Mouse (Mus musculus) CH12F3 (cell line): ENCODE measurements at regions not wholly inside any gene's neighbourhood (a gene's known extent, or its start where the extent isn't known, plus 50 kb on each side); places are given as distances from the start of the nearest gene placed in this dataset.

Experiments
- in situ Hi-C: fragments of 300-500 bp; cut with MboI; formaldehyde crosslinking; loops from 2 replicates; pipeline ENCODE4 v1.14.3; 2020; ENCODE audit warnings: low sequenced_read_pairs

DNA sequence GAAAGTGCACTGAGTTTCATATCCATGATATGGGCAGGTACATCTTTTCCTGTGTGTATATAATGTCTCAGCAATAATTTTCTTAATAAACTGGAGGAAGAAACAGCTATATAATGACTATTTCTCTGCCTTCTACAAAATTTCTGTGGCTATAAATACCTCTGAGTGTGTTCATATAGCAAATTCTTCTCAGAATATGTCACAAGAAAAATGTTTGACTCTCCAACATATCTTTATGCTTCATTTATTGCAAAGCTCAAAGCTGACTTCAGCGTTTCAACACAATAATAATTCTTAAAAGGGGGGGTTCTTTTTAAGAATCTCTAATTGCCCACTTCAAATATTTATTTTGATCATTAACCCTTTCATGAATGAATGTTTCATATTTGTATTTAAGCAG lies 310.0 kb upstream of the Paip1 start:
- in situ Hi-C loops, result no loop called here

DNA sequence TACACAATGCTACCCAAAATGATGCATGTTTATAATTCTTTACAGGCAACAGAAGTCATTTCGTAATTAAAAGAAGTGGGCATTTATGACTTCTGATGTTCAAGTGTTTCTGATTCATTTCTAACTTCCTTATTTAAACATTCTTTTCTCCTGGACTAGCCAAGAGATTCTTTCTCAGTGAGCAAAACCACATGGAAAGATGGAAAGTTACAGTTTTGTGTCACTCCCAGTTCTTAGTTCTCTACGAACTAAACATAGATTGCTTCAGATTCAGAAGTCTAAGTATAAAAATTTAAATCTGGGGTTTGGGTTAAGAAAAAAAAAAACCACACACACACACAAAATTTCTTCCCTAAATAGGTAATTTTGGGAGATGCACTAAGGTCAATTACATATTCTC lies 288.0 kb upstream of the Paip1 start:
- in situ Hi-C loops, result no loop called here

DNA sequence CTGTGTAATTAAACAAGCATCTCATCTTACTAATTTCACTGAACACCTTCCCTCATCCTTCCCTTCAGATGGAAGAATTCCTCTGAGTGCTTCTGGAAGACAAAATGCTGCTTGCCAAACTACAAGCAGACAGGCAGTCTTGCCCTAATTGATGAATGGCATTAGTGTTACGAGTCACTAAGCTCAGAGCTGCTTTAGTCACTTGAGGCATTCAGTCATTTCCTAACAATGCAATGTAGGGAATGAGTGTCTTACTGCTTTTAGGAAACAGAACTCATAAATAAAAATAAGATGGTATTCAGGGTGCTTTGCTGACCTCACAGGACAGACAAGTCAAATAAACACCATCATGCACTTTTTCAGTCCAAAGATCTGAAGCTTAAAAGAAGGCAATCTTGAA lies 285.1 kb upstream of the Paip1 start:
- in situ Hi-C loops, result no loop called here

DNA sequence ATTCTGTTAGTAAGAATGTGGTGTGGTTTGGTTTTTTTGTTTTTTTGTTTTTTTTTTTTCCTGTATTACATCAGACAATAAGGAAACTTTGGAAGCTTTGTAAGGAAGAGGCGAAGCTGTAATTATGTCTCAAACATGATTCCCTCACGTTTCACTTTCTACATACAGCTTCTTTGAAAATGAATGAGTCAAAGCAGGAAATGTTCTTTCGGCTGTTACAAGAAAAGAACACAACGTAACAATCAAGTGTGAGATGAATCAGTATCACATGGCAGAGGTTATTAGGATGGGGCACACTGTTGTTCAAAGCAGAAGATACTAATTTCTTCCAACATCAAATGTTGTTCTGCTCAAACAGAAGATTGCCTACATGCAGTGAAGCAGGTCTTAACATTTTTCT lies 282.7 kb upstream of the Paip1 start:
- in situ Hi-C loops, result no loop called here

DNA sequence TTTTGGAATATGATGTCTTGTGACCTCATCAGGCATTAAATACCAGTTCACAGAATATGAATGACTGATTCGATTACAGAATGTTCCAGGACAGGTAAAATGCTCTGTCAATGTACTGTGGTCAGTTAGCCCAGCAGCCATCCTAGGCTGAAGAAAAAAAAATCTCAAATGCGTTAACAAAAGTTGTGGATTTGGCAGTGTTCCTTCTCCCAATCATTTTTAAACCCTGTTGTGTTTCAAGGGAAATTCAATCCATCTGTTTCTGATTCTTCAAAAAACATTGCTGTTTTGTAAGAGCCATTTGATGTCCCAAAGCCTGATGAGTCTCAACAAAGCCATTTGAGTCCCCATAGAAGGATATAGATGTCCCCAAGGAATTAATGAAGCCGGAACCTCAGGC lies 280.7 kb upstream of the Paip1 start:
- in situ Hi-C loops, result no loop called here

DNA sequence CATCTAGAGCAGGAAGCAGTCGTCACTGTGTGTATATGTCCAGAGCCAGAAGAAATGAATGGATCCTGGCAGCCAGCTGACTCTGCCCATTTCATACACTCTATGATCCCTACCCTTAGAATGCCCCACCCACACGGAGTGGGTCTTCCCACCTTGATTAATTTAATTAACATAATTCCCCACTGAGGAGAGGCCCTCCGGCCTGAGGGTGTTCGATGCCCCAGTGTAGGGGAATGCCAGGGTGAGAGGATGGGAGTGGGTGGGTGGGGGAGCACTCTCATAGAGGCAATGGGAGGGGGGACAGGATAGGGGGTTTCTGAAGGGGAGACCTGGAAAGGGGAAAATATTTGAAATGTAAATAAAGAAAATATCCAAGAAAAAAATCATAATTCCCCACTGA lies 279.3 kb upstream of the Paip1 start:
- in situ Hi-C loops, result no loop called here

DNA sequence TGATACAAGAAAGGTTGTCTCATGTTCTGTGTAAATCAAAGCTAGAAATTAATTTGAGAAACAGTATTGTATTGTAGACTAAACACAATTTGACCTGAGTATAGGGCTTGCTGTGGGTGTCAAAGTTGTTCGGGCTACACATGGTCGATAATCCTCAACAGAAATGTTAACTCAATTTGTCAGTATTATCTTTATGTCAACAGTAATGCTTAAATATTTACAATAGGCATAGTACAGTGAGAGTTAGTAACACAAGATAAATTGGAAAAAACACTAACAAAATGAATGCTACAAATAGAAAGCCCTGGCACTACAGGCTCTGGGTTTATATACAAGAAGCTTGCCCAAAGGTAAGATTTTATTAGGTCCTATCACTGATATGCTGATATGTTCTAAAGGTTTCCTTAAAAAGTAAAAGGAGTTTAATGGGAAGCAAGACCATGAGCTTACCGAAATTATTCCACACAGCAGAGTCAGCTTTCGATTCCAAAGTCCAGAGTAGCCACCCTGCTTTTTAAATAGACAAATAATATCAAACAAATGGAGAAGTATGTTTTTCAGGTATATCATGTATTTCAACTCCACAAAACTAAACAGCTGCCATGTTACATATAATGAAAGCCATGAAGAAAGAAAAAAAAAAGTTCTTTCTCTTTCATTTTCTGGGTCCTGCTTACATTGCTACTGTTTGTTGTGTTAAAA lies 277.4 kb upstream of the Paip1 start:
- in situ Hi-C loops, result no loop called here

DNA sequence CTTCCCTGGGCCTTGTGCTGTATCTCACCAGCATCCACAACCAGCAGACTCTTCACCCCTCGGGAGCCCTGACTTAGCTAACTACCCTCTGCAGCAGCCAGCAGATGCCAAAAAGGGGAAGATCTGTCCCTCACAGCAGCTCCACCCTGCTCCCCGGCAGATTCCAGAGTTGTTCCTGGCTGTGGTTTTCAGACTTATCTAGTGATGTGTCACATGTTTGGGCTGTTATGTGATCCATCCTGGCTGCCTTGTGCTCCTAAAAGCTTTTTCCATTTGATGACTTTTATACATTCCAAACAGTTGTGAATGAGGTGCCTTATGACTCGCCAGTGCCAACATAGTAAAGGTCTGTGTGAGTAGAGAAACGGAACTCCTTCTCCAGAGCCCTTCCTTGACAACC lies 250.6 kb upstream of the Paip1 start:
- in situ Hi-C loops, result no loop called here

DNA sequence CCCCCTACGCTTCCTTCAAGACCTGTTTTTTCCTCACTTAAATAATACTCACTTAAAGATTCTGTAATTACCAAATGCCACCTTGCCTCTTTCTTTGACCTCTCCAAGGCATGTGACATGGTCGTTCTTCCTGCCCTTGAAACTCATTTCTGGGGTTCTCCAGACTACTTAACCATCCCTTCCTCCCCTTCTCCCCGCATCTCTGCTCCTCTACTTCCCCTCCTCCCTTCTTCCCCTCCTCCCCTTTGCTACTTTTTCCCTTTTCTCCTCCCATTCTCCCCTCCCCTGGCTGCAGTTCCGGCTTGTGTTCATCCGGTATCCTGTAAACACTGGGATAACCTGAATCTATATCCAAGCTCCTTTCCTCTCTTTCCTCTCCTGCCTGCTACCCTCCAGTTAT lies 250.2 kb upstream of the Paip1 start:
- in situ Hi-C loops, result no loop called here

DNA sequence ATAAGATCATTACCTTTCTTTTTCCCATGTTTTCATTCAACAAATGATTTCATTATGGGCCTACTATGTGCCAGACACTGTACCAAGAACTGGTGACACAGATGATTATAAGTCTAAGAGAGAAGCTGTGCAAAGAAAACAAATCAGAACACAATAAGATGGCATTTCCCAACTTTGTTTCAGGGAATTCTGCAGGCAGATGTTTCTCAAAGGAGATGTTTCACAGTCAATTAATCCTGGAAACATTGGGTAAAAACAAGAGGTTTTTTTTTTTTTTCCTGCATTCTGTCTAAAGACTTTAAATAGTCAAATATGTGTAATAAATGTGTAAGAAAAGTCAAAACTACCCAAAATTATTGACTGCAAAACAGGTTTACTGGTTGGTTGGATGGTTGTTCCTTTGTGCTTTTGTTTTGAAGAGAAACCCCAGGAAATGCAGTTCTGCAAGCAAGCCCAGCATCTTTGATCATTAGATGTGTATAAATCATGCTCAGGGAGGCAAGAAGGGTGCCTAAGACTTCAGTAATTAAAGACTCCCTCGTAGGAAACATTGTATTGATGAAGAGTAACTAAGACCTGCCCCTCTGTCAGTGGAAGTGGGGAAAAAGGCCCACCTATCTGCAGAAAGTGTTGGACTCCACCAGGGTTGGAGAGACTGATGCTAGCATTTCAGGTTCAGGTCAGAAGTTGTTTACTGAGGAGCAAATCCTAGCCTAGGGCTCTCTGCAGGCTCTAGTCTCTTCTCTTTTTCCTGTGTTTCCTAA lies 249.1 kb upstream of the Paip1 start:
- in situ Hi-C loops, result no loop called here

DNA sequence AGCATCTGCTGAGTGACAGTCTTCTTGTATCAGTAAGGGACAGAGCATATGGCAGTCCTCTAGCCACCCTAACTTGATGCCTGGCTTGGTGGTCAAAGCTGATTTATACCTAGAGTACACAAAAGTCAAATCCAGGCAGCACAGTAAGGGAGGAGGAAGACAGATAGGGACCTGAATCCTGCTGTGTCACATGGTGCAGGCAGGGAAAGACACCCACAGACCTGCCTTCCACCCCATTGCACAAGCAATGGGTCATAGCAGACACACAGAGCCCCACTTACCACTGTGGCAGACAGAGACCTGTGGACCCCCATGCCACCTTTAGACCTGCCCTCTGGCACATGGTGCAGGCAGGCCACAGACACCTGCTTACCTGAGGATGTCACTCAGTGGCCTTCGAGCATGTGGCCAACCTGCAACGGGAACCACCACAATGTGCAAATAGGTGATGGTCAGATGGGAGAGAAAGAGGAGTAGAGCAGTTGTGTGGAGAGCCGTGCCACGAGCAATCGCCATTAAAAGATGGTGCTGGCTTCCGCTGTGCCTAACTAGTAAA lies 244.0 kb upstream of the Paip1 start:
- in situ Hi-C loops, result no loop called here

DNA sequence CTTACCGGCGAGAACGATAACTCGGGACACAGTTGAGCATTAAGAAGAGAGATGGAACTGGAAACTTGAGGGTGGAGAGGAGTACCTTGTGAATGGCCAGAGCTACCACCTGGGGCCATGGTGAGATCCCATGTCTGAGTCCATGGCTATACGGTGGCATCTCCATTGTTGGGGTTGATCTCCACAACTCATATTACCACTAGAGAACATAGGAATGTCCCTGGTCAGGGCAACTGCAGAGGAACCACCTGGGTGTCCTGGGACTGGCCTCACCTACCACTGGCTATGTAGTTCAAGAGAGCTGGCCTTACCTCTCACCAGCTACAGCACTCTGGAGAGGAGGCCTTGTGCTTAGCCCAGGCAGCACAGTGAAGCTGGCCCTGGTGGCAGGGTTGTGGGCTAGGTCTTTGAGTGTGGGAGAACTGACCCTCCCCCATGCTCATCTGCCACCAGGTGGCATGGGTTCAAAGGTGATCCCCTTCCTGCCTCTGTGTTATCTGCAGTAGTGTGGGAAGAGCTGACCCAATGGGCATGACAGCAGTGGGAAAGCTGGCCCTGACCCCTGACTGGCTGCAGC lies 242.7 kb upstream of the Paip1 start:
- in situ Hi-C loops, result no loop called here

DNA sequence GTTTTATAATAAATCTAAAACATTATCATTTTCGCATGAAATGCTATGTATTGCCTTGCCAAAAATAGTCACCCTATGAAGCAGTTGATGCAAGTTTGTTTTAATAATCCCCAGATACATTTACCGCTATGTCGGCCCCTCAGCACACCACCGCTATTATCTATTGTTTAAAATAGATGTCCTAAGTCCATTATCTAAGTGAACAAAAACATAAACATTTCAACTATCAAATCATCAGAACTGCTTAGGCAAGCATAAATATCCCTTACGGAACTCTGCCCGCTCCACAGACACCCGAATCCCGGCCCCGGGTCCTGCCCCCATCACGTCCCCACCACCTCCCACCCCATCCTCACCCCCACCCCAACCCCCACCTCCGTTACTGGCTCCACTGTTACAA lies 196.8 kb upstream of the Paip1 start:
- in situ Hi-C loops, result no loop called here

DNA sequence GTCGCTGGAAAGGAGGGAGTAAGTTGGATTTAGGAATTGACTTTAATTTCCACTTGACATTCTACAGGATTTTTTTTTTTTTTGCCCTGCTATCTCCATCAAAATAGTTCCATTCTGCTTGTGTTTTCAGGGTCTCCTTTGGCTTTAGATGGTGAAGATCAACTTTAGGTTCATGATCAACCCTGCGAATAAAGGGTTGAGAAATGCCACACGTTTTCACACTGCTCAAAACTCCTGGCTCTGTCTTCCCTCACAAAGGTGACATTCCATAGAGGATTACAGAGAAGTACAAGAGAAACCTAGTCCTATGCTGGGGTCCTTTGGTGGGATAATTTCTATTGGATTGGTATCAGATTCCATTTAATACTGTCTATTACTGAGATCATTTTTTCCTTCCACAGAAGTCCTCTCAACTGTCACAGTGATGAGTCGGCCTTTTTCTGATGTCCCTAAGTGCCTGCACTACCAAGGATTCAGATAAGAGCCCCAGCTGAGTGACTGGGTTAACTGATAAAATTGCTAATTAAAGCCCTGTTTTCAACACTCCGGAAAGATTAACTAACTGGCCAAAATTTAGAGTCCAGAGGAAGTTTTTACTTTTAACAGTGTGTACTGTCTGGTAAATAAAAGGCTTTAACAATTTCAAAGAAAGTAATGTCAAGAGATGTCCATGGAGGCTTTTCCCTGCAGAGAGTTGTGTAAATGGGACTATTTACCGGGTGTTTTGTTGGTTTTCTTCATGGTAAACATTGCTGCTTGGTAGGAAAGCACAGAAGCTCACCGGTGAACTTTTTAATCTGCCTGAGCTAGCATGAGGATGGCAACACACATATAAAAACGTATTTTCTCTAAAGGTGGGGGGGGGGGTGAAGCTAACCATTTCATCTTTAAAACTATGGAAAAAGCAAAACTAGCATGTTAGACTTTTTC lies 196.0 kb upstream of the Paip1 start:
- in situ Hi-C loops, result no loop called here

DNA sequence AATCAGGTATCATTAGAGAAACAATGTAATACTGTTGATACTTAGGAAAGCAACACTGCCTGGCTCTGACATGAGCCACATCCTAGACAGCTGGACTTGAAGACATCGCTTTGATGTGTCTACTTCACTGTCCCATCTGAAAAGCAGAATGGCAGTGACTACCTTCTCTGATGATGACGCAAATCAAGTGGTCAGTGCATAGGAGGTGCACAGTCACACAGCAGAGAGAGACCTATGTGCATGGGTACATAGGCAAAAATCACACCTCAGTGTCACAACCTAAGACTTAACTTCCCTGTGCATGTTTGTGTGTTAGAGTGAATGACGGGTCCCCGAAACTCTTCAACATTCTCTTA lies 195.4 kb upstream of the Paip1 start:
- in situ Hi-C loops, result no loop called here

DNA sequence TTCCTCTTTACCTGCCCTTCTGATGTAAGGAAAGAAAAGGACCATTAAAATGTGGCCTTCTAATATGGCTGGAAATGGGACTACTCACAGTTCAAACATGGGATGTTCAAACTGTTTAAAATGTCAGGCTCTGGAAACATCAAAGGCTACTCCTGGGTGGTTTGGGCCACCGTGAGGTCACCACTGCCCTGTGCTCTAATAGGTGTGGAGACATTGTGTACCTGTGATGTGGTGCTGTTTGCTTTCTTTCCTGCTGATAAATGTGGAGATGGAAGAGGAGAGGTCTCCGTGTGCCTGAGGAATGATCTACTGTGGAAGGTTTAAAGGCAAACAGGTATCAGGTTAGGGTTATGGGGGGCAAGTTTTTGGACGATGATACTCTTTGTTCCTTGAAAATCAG lies 194.5 kb upstream of the Paip1 start:
- in situ Hi-C loops, result no loop called here

DNA sequence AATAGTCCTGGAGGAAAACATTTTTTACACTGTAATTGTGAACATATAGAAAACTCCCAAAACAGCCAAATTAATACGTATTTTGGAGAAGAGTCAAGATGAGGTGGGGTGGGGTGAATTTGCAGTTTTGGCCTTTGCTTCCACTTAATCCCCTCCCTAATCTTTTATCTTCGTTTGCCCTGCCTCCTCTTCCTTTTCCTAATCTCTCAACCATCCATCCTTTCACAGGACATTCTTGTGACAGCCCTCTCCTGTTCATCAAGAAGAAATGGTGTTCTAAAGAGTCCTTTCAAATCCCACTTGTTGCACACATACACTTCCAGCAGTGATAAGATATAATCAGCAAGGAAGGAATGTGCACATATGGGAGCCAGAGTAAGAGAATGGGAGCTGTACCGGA lies 186.0 kb upstream of the Paip1 start:
- in situ Hi-C loops, result no loop called here

DNA sequence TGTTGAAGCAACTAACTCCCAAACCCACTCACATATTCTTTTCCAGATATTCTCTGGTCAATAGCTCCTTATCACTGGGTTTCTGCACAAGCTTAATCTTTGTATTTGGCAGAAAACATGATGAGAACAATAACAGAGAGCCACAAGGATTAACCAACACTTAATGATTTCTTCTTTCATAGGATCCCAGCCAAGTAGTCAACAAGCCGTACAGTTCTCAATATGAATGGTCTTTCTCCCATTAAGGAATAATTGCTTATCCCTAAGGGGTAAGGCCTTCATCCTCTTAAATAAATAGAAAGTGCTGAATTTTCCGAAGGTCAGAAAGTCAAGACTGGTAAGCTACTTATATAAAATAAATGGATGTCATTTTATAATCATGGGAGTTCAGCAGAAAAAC lies 181.3 kb upstream of the Paip1 start:
- in situ Hi-C loops, result no loop called here

DNA sequence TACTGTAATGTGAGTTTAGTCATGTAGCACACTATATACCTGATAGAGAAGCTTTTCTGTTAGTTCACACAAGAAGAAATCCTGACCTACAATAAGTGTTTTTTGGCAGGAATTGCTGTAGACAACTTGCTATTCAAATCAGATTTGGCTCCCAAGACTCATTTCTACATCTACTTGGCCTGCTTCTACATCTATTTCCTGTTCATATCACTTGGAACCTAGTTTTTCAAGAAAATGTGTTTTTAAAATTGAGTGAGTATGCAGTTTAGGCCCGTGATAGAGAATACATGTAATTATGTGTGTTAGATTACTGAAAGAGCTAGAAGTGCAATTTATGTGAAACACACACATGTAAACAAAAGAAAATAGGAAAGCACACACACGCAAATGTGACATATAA lies 176.4 kb upstream of the Paip1 start:
- in situ Hi-C loops, result no loop called here

DNA sequence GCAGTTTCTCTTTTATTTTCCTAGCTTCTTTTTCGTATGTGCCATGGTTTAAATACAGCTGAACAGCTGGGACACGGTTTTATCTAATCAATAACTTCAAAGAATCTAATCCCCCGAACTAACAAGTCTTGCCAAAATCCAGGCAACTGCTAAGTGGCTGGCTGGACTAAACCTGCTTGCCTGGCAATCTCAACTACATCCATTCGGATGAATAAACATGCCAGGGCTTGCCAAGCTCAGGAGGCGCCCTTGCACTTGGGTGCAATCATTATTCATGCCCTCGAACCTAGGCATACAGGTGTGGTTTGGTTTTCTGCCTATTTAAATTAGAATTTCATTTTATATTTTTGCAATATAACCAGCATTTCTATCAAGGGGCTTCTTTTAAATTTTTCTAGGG lies 172.1 kb upstream of the Paip1 start:
- in situ Hi-C loops, result no loop called here

DNA sequence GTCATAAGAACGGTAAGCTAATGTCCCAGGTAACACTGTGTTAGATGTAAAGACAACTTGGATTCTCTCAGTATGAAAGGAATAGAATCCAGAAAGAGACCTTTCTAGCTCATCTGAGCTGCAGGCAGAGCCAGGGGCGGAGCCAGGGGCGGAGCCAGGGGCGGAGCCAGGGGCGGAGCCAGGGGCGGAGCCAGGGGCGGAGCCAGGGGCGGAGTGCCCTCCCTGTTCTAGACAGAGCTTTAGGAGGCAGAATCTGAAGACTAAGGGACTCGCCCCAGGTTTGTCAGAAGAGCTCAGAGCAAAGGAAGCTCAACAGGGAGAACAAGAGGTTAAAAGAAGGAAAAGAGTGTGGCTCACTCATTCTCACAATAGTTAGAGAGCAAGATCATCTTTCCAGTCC lies 169.9 kb upstream of the Paip1 start:
- in situ Hi-C loops, result no loop called here
